Mouse (Mus musculus): ENCODE measurements around the gene Nell1. TPM values are rescaled to one million over a fixed set of nuclear protein-coding genes. Genes with fewer than 3 reads are reported as not detected.

The Nell1 gene
- polyA plus RNA-seq, 1 experiment: not detected

DNA sequence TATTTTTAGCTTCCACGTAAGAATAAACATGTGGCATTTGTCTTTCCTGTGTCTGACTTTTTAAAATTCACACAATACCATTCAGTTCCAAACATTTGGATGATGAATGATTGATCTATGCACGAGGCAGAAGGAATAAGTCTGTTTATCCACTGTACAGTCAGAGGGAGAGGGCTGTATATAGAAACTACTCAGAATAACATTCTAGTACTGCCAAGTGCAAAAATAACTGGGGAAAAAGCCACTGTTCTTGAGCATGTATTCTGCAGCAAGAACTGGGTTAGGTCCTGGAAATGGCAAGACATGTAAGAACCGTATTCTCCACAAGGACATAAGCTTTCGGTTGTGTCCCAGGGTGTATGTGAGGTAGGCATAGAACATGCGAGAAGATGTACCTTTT, 187.9 kb downstream of the Nell1 start:
- Histone ChIP-seq H3K4me3 (ENCODE audit: insufficient read depth, low read depth, low read length) (no peak overlapping the region), H3K4me1 (ENCODE audit: control insufficient read depth, insufficient read depth, insufficient read length, low read length) (no peaks in the 10 kb centered on the region), H3K27ac (replicated peaks; ENCODE audit: low read depth, low read length) (no peak overlapping the region)

DNA sequence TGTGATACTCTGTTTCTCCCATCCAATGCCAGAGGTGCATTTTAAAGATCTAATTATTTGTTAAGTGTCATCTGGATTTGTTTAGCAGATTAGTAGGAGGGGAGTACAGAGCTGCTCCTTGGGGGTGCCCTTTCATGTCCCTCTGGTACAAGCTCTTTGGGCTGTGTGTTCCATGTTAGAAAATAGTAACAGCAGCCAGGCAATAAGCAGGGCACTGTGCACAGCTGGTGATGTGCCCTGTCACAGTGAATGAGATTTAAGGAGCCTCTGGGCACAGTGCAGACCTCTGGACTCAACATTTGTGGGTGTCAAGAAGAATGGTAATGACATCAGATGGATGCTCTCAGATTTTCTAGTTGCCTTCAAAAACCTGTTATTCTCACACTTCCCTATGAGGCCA, 194.1 kb downstream of the Nell1 start:
- Histone ChIP-seq H3K4me1 (ENCODE audit: control insufficient read depth, insufficient read depth, insufficient read length, low read length) (no peaks in the 10 kb centered on the region), H3K4me3 (ENCODE audit: insufficient read depth, low read depth, low read length) (no peak overlapping the region), H3K27ac (replicated peaks; ENCODE audit: low read depth, low read length) (no peak overlapping the region)

DNA sequence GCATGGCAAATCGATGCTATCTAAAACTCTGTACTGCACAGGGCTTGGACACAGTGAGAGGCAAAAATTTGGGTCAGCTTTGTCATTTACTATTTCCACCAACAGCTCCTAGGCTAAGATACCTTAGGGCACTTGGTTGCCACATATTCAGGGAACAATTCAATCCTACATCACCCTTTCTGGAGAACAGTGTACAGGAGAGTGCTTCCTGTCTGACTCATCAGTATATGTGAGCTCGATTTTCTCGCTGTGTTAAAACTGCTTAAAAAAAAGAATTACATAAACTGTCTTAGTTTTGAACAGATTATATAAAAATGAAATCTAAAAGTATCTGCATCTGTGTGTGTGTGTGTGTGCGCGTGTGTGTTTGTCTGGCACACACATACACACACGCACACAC, 211.6 kb downstream of the Nell1 start:
- Histone ChIP-seq H3K27ac (replicated peaks; ENCODE audit: low read depth, low read length) (no peak overlapping the region), H3K4me1 (ENCODE audit: control insufficient read depth, insufficient read depth, insufficient read length, low read length) (no peaks in the 10 kb centered on the region), H3K4me3 (ENCODE audit: insufficient read depth, low read depth, low read length) (no peak overlapping the region)

DNA sequence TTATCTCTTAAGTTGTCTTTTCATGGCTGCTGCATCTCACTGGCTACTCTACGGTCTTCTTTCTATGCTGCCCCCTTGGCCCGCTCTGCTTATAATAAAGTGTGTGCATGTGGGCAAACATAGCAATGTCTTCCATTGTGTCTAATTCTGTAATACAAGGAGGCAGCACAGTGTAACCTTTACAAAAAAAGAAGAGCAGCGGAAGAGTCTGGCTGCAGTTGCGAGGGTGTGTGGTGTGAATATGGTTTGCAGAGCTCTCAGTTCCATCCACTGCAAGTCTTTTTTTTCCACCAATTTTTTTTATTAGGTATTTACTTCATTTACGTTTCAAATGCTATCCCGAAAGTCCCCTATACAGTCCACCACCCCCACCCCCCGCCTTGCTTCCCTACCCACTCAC, 219.3 kb downstream of the Nell1 start:
- Histone ChIP-seq H3K27ac (replicated peaks; ENCODE audit: low read depth, low read length) (no peak overlapping the region), H3K4me1 (ENCODE audit: control insufficient read depth, insufficient read depth, insufficient read length, low read length) (no peaks in the 10 kb centered on the region), H3K4me3 (ENCODE audit: insufficient read depth, low read depth, low read length) (no peak overlapping the region)

DNA sequence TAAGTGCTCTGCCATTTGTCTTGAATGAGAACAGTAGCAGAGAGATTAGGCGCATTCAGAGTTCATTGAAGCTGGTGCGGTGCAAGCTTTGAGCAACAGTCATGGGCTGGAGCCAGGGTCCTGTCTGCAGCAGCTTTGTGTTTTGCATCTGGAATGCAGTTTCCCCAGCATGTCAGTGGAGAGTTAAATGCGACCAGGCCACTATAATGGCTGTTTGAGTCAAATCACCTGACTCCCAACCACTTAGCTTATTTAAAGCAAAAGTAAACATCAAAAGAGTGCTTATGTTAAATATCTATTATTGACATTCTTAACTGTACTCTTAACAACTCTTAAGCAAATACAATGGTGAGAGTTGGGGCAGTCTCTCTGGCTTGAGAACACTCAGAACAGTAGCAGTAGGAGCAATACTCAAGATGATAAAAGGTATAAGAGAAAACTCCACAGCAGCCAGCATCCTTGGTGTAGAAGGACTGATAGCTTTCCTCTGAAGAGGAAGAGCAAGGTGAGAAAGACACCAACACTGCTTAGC, 220.5 kb downstream of the Nell1 start:
- Histone ChIP-seq H3K4me1 (ENCODE audit: control insufficient read depth, insufficient read depth, insufficient read length, low read length) (no peaks in the 10 kb centered on the region), H3K4me3 (ENCODE audit: insufficient read depth, low read depth, low read length) (no peak overlapping the region)

DNA sequence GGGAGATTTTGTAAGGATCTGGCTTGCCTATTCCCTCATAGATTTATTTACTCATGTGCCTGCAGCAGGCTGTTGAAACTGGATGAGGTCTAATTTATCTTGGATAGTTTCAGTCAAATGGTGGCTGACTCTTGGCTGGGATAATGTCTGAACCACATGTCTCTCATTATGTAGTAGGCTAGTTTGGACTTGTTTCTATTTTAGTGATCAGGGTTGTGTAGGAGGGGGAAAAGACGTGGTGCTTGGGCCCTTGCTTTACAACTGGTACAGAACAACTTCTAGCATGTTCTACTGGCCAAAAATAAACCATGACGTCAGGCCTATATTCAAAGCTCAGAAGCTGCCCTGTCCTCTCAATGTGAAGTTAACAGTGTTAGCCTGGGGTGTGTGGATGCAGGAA, 230.6 kb downstream of the Nell1 start:
- Histone ChIP-seq H3K27ac (replicated peaks; ENCODE audit: low read depth, low read length) (no peak overlapping the region), H3K4me3 (ENCODE audit: insufficient read depth, low read depth, low read length) (no peak overlapping the region)

More for the DNA sequence above, 220.5 kb downstream of the Nell1 start:
- no peak overlapping the region for H3K27ac ChIP-seq (replicated peaks; ENCODE audit: low read depth, low read length)

DNA sequence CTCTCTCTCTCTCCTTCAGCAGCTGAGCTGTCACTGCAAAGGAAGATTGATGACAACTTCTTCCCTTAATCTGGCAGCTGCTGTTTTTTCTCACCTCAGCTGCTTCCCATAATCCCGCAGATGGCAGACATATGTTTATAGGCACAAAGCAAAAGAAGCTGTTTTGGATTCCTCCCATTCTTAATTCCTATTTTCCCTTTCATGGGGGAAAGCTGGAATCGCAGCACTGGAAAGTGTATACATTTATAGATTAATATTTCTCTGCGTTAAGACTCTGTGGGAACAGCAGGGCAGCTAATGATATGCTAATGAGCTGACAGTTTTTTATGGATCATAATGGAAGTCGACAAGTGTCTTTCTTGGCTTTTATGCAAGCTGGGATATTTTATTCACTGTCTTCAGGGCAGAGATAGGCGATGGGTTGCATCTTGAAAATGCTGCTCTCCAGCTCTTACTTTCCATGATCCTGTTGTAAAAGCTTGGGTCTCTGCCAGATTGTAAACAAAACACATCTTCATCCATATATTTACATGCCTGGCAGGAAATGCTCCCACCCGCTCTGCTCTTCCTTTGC, 236.1 kb downstream of the Nell1 start:
- Histone ChIP-seq H3K4me1 (ENCODE audit: control insufficient read depth, insufficient read depth, insufficient read length, low read length) (no peaks in the 10 kb centered on the region), H3K27ac (replicated peaks; ENCODE audit: low read depth, low read length) (no peak overlapping the region), H3K4me3 (ENCODE audit: insufficient read depth, low read depth, low read length) (no peak overlapping the region)

More for the DNA sequence above, 230.6 kb downstream of the Nell1 start:
- no peaks in the 10 kb centered on the region for H3K4me1 ChIP-seq (ENCODE audit: control insufficient read depth, insufficient read depth, insufficient read length, low read length)

DNA sequence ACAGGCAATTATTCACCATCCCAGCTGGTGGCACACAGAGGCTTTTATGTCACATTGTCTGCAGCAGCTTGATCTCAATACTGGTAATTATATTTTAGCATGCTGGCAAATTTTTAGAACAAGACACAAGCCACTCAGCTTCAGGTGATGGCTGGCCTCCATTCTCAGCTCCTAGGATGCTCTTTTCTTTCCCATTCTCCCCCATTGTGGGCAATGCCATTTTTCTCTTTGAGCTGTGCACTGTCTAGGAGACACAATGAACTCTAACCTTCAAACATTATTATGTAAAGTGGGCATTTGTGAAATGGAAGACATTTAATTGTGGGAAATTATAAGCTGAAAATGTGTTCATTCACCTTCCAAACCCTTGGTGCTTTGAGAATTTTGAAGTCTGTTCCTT, 247.2 kb downstream of the Nell1 start:
- Histone ChIP-seq H3K4me1 (ENCODE audit: control insufficient read depth, insufficient read depth, insufficient read length, low read length) (no peaks in the 10 kb centered on the region), H3K4me3 (ENCODE audit: insufficient read depth, low read depth, low read length) (no peak overlapping the region), H3K27ac (replicated peaks; ENCODE audit: low read depth, low read length) (no peak overlapping the region)

DNA sequence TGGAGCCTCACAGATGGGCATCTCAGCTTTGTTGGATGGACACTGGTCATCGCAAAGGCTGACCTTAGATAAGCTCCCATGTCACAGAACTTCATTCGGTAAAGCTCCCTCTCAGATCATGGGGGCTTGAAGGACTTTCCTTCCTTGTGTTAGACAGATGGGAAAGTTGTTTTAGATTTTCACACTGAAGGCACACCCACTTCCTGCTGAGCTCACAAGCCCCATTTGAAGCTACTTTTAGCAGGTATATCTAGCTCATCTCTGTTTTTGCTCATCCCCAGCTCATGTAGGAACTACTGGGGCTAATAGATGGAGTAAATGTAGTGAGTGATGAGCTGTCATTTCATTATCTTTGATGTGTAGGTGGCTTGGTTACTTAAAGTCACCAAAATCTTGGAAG, 252.0 kb downstream of the Nell1 start:
- Histone ChIP-seq H3K4me1 (ENCODE audit: control insufficient read depth, insufficient read depth, insufficient read length, low read length) (no peaks in the 10 kb centered on the region), H3K4me3 (ENCODE audit: insufficient read depth, low read depth, low read length) (no peak overlapping the region), H3K27ac (replicated peaks; ENCODE audit: low read depth, low read length) (no peak overlapping the region)

DNA sequence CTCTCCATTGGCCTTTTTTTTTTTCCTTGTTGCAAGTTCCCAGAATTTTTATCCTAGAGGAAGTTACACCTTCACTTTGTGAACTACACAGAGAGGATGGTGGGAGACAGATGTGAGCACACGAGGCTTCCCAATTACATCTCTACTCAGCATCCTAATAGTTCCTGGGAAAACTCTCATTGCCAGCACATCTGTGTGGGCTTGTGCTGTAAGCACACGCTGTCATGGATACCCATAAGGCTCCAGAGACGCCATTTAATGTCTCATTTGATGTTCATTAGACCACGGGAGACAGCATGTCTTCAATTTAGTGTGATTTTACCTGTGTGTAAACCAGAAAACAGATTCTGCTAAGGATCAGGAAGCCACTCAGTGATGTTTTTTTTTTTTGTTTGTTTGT, 253.6 kb downstream of the Nell1 start:
- H3K4me3 ChIP-seq (ENCODE audit: insufficient read depth, low read depth, low read length): no peak overlapping the region
- H3K27ac ChIP-seq (replicated peaks; ENCODE audit: low read depth, low read length): no peak overlapping the region
- no peaks in the 10 kb centered on the region for H3K4me1 ChIP-seq (ENCODE audit: control insufficient read depth, insufficient read depth, insufficient read length, low read length)

DNA sequence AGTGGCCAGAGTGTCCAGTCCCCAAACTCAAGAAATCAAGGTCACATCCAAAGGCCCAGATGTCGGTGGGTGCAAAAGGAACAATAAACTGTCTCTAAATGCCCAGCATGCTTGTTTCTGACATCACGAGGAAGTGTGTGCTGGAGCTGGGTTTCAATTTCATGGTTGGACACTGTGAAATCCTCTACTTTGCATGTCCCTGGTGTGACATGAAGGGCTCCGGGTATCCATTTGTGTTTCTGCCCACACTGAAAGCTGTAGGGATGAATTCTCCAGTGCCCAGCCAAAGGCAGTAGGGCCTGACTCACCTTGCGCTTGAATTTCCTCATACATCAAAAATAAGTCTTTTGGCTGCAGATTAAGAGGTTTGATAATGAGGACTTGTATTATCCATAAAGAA, 266.5 kb downstream of the Nell1 start:
- Histone ChIP-seq H3K27ac (replicated peaks; ENCODE audit: low read depth, low read length) (no peak overlapping the region), H3K4me1 (ENCODE audit: control insufficient read depth, insufficient read depth, insufficient read length, low read length) (no peaks in the 10 kb centered on the region), H3K4me3 (ENCODE audit: insufficient read depth, low read depth, low read length) (no peak overlapping the region)

DNA sequence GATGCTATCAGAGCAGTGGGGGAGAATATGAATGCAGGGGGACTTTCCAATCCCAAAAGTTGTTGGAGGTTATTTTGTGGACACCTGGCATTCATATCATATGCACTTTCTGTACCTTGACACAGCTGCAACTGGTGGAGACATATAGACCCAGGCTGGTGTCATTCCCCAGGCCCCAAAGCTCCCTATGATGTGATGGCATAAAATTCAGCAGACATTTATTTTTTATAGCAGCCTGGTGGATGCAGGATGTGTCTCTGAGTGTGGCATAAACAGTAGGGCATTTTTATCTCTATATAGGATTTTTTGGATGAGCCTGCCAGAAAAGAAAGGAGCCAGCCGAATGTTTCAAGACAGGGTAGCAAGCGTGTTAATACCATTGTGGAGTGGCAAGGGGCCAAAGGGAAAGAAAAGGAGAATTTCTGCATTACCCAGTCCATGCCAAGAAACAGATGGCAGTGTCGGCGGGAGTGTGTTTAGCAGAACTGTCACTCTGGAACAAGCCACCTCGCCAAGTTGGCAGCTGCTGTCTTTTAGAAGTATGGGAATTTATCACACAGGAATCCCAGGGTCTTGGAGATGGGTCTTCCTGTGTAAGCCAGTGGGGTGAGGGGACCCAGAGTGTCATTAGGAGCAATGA, 267.1 kb downstream of the Nell1 start:
- no peak overlapping the region for H3K4me3 ChIP-seq (ENCODE audit: insufficient read depth, low read depth, low read length)
- no peak overlapping the region for H3K27ac ChIP-seq (replicated peaks; ENCODE audit: low read depth, low read length)
- H3K4me1 ChIP-seq (ENCODE audit: control insufficient read depth, insufficient read depth, insufficient read length, low read length): no peaks in the 10 kb centered on the region

DNA sequence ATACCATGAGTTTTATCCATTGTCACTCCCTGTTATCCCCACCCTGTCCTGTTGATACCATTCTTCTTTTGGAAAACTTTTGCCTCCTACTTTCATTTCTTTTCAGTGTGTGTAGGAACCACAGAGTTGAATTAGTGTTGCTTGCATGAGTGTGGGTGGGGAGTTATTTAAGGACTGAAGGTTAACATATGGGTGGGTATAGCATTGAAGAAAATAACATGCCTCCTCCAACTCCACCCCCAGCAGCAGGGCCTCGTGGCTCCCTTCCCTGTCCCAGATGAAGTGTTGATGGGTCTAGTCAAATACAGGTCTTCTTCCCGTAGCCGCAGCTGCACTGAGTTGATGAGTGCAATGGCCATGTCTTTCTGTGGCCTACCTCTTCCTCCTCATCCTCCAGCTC, 278.5 kb downstream of the Nell1 start:
- H3K4me1 ChIP-seq (ENCODE audit: control insufficient read depth, insufficient read depth, insufficient read length, low read length): no peaks in the 10 kb centered on the region
- H3K4me3 ChIP-seq (ENCODE audit: insufficient read depth, low read depth, low read length): no peak overlapping the region
- H3K27ac ChIP-seq (replicated peaks; ENCODE audit: low read depth, low read length): no peak overlapping the region

DNA sequence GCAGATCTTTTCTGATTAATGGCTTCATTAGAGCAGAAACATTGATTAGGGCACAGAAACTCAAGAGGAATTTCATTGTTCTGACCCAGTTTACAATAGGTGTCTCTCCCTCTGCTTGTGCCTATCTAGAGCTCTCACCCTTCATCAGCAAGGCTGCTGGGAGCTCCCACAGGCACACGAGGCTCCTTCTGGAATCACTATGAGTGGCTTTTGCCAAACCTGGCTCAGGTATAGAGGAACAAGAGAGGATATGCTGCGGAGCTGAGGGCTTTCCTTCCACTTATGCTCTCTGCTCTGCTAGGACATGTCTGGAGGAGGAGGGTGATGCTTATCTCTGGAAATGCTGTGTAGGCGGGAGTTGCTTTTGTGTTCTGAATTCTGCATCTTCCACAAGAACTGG, 285.4 kb downstream of the Nell1 start:
- Histone ChIP-seq H3K27ac (replicated peaks; ENCODE audit: low read depth, low read length) (no peak overlapping the region), H3K4me1 (ENCODE audit: control insufficient read depth, insufficient read depth, insufficient read length, low read length) (no peaks in the 10 kb centered on the region), H3K4me3 (ENCODE audit: insufficient read depth, low read depth, low read length) (no peak overlapping the region)

DNA sequence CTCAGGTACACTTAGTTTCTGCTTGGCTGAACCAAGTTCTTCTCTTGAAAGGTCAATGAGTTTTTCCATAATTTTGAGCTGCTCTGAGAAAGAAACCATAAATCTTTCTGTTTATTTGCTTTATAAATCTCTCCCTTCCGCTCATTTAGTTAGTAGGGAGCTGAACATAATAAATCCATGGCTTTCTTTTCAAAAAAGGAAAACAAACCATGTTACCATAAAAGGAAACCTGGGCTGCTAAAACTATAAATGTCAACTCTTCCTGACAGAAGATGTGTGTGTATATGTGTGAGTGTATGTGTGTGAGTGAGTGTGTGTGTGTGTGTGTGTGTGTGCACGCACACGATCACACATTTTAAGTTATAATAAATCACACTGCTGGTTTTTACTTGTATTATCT, 320.8 kb downstream of the Nell1 start:
- Histone ChIP-seq H3K4me1 (ENCODE audit: control insufficient read depth, insufficient read depth, insufficient read length, low read length) (no peaks in the 10 kb centered on the region), H3K4me3 (ENCODE audit: insufficient read depth, low read depth, low read length) (no peak overlapping the region), H3K27ac (replicated peaks; ENCODE audit: low read depth, low read length) (no peak overlapping the region)

DNA sequence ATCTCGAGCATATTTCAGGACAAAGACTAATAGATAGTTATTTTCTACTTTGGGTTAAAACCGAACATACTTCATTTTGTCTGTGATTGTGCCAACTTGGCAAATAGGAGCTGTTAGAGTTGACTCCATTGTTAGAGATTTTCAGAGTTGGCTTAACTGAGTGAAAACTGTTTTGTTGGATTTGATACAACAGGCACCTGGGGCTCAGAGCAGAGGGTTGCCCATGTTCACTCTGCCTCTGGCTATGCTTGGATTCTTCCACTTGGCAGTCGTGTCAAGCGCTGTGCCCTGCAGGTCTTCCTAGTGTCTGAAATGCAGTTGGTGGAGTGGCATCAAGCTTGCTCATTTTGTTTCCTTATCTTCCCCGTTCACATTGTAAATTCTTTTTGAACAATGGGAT, 363.6 kb downstream of the Nell1 start:
- H3K4me3 ChIP-seq (ENCODE audit: insufficient read depth, low read depth, low read length): no peak overlapping the region
- H3K4me1 ChIP-seq (ENCODE audit: control insufficient read depth, insufficient read depth, insufficient read length, low read length): no peaks in the 10 kb centered on the region
- no peak overlapping the region for H3K27ac ChIP-seq (replicated peaks; ENCODE audit: low read depth, low read length)

Data from brown adipose tissue, adult 24 weeks (tissue).